Mouse (Mus musculus) ES-E14 (cell line): ENCODE data around the gene S100a2.

Experiments used
- CHD2 ChIP-seq: IDR thresholded peaks from 2 replicates; pipeline ENCODE4 v1.6.1; 2014; ENCODE audit warnings: mild to moderate bottlenecking, low read depth, low read length, inconsistent platforms
- ZNF384 ChIP-seq: IDR thresholded peaks from 2 replicates; pipeline ENCODE4 v1.6.1; 2012; ENCODE audit warnings: low read depth, low read length, inconsistent platforms

DNA sequence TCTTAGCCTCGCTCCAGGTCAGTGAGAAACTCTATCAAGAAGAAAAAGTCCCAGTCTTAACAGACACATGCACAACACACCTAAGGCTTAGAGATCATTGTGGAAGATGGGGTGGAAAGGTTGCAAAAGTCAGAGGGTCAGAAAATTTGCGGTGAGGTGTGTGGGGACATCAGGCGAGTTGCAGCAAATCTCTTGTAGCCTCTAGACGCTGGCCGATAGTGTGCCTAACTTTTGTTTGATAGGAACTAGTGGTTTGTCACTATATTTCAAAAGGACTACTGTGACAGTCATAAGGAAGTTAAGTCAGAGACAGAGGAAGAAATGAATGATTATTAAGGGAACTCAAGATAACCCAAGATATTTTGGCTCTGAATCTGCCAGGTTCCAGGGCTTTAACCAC, 37.3 kb downstream of the S100a2 start:
- no peak for TF ChIP-seq CHD2
- TF ChIP-seq ZNF384, result no peak
